Mouse (Mus musculus) gastrocnemius, postnatal 36 days (tissue): ENCODE results near the gene Trrap. TPM values are rescaled to one million over a fixed set of nuclear protein-coding genes. Genes with fewer than 3 reads are reported as not detected.

Experiments used
- DNase-seq, 2 experiments: peaks; one replicate each; pipeline ENCODE4 v3.0.0; 2022
- intact Hi-C: fragments of 180-260 bp; cut with DNase I; formaldehyde crosslinking; loops from one replicate; pipeline ENCODE4 v1.15.1; 2025
- total RNA-seq, 2 experiments: library from RNA; stranded (reverse); gene quantifications; 2 replicates each; pipeline ENCODE4 v1.2.3; 2021

The Trrap gene
- total RNA-seq, 2 experiments from 2014 or later = 24.4 to 27.2 TPM

- DNase-seq = no peak
- intact Hi-C loops = no loop called here
These were observed 93.4 kb downstream of the Trrap start for GRCm38 (mm10) chr5:144860913-144861312.

DNA sequence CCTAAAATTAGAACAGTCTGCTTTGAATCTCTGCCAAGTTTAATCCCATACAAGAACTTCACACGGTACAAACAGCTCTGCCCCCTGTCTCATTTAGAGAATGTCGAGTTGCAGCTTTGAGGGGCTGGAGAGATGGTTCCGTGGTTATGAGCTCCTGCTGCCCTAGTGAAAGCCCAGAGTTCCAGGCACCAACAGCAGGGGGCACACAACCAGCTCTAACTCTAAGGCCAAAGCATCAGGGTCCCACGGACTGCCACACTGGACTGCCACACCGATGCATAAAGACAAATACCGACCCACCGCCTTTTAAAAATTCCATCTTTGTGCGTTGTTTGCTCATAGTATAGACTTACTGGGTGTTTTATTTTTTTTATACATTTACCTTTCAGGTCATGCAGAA is 99.4 kb downstream of the Trrap start:
- no peak for DNase-seq
- intact Hi-C loops = no loop called here

- intact Hi-C loops = no loop called here
- DNase-seq = no peak
These were observed 101.9 kb downstream of the Trrap start for GRCm38 (mm10) chr5:144869466-144869865.

GRCm38 (mm10) chr5:144870782-144871181 is 103.2 kb downstream of the Trrap start:
- intact Hi-C loops = no loop called here
- no peak for DNase-seq

DNA sequence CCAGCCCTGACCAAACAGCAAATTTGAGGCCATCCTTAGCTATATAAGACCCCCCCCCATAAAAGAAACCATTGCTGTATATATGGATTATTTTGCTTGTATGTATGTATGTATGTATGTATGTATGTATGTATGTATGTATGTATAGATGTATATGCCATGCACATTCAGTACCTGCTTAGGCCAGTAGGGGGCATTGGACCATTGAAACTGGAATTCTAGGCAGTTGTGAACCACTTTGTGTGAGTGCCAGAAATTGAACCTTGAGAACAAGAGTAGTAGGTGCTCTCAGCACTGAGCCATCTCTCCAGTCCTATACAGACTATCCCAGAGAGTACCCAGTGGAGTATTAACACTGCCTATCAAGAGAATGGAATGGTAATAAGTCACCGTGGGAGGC is 104.2 kb downstream of the Trrap start:
- intact Hi-C loops = no loop called here
- no peak for DNase-seq

GRCm38 (mm10) chr5:144872326-144872725 is 104.8 kb downstream of the Trrap start:
- DNase-seq = no peak
- intact Hi-C loops = no loop called here

- intact Hi-C loops = no loop called here
- DNase-seq = no peak
These were observed 105.3 kb downstream of the Trrap start for GRCm38 (mm10) chr5:144872867-144873266.

DNA sequence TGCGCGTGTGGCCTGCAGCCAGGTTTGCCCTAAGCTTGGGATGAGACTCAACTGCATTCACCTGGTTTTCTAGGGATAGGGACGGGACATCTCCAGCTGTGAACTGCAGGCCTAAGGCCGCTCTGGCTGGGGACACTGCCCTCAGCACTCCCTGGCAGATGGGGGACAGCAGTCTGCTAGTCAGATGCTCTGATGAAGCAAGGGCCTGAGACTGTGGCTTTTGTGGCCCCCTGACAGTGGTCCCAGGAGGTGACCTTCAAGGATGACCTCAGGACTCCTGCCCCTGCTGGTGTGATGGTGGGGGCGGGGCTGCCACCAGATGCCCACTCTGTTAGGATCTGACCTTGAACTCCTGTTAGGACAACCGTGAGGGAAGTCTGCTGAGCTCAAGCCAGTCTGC is 107.7 kb downstream of the Trrap start:
- intact Hi-C loops = no loop called here
- DNase-seq = no peak

- intact Hi-C loops = no loop called here
- DNase-seq = peak; percentile 47 to 64
These were observed 108.4 kb downstream of the Trrap start for GRCm38 (mm10) chr5:144875892-144876291.

- DNase-seq = no peak
- intact Hi-C loops = no loop called here
These were observed 109.5 kb downstream of the Trrap start for GRCm38 (mm10) chr5:144877021-144877420.

DNA sequence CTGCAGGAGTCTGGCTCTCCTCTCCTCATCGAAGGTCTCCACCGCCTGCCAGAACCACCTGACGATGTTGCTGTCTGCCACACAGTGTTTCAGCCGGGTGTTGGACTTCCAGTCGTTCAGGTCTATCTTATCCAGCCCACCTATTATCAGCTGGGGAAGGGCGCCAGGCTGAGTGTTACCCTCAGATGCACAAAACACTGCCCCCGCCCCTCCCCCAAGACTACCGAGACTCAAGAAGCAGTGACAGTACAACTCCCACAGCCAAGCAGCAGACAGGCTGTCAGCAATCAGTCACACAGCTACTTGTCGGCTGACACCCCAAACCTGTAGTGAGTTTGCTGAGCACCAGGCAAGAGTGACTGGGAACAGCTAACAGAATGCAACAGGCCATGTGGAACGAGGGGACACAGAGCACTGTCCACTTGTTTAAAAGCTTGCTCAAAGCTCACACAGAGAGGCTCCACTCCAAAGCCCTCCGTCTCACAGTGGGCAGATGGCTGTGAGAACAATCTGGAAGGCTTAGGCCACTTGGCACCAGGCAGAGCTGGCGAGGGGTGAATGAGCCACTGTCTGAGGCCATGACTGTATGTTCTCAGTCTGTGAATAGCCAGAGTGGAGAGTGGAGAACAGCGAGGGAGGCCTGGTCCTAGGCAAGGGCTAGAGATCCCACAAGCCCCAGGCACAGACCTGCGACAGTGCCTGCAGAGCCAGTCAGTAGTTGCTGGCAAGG is 114.3 kb downstream of the Trrap start:
- intact Hi-C loops = no loop called here

DNA sequence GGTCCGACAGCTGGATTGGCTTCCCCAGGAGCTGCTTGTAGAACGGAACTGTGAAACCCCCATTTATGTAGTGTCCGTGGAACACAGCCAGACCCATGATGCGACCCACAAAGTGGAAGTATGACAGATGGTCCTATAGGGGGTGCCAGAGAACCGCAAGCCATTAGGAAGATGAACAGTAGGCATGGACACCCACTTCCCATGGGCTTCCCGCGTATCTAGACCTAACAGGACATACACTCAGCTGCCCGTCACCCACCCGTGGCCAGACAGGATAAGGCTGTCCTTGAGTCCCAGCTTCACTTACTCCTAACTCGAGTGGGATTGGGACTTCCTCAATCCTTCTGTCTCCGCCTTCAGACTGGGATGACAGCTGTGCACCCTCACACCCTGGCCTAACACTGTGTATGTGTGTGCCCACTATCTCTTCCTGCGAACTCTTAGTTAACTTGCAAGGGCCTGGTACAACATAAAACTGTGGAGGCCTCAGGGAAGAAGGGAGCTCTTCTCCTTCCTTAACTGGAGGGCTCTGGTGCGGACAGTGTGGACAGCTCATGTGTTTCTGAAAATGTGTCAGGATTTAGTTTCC is 117.2 kb downstream of the Trrap start:
- intact Hi-C loops = loop anchor here (2.0 kb wide), 1 partner anchor 102 kb away; no protein-coding TSS in a partner anchor
- DNase-seq = no peak

More for the DNA sequence above, 114.3 kb downstream of the Trrap start:
- no peak for DNase-seq

- DNase-seq = no peak
- intact Hi-C loops = loop anchor here (2.0 kb wide), 1 partner anchor 101 kb away; no protein-coding TSS in a partner anchor
These were observed 118.6 kb downstream of the Trrap start for GRCm38 (mm10) chr5:144885968-144886650.

GRCm38 (mm10) chr5:144891276-144891675 is 123.7 kb downstream of the Trrap start:
- intact Hi-C loops = no loop called here
- DNase-seq = peak; percentile 31 to 45

DNA sequence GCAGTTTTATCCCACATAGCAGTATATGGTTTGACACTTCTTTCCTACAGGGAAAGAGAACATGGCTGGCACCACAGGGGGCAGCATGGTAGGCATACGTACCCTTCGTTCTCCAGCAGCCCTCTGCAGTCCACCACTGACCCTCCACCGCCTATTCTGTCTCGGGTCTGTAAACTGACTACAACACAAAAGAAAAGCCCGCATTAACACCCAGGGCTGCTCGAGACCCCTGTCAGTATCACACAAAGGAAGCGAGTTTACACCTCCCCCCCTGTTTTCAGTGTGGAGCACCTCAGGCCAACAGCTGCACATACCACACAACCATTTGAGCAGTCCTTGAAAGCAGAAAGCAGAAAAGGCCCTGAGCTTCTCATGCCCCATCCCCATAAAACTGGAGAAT is 130.3 kb downstream of the Trrap start:
- intact Hi-C loops = no loop called here
- no peak for DNase-seq

DNA sequence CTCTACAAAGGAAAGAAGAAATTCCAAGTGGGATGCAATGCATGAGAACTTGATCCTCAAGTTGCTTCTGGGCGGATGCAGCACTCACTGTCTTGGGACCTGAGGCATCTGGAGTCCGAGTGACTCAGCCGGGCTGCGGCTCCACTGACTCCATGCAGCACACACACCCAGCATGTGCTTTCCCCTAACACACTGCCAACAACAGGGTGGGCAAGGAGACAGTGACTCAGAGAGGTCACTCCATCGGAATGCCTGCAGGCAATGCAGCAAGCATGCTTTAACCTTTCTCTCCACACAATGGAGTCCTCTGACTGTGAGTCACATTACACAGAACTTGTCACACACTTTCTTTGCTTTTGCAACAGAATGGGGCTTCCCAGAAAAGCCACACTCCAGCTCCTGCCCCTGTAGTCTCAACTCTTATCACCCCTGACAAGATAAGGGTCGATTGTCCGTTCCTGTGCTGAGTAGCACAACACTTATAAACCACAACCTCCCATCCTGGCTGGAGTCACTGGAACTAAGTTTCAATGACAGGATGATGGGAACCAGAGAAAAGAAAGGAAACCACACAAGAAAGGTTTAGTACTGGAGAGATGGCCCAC is 131.0 kb downstream of the Trrap start:
- intact Hi-C loops = no loop called here
- peak; percentile 34 to 49 for DNase-seq

DNA sequence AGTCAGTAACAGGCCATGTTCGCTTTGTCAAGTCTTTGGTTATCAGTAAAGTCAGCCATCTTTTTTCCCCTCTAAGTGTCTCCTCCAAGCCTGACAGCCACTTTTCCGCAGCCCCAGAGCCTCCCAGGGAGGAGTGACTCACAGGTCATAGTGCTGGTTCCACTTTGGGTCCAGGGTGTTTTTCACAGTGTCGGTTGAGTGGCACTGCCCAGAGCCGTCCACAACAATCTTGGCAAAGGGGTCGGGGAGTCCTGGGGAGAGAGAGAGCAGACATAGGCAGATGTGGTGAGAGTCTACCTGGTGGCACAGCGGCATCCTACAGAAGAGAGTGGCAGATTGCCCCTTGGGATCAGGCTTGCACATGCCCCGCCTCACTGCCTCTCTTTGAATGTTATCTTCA is 133.5 kb downstream of the Trrap start:
- intact Hi-C loops = no loop called here
- no peak for DNase-seq

DNA sequence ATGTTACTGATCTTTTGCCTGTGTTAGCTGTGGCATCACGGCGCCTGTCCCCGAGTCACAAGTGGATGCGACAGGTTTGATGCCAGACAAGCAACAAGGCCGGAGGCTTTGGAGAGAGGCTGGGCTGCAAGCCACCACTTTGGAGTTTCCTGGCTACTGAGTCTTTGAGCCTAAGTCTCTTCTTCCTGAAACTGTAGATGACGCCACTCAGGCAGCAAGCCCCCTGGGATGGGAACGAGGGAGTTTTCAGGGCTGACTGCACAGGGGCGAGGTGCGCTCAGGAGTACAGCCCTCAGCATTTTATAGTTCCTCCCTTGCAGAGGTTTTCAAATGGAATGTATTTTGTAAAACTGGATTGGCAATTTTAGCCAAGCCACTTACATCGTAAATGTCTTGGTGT is 134.3 kb downstream of the Trrap start:
- peak; percentile 38 to 46 for DNase-seq
- intact Hi-C loops = no loop called here

- no peak for DNase-seq
- intact Hi-C loops = no loop called here
These were observed 137.0 kb downstream of the Trrap start for GRCm38 (mm10) chr5:144904356-144905134.

- no peak for DNase-seq
- intact Hi-C loops = no loop called here
These were observed 140.1 kb downstream of the Trrap start for GRCm38 (mm10) chr5:144907591-144907990.
